Mouse (Mus musculus) MEL (cell line): Measurements from ENCODE around the gene Spp2. TPM values are rescaled to one million over a fixed set of nuclear protein-coding genes. Genes with fewer than 3 reads are reported as not detected.
"Not testable (repeated sequence)": the region's sequence is repeated elsewhere in the genome, so short reads cannot be mapped to it uniquely, and the experiment has no call there.

Experiments
- DNase-seq: peaks from one replicate; pipeline ENCODE4 v3.0.0; 2011; ENCODE audit warnings: low read depth, low spot score
- H3K27ac ChIP-seq: 2 replicates; pipeline ENCODE4 v1.5.1; 2012; ENCODE audit warnings: low read depth, mild to moderate bottlenecking, control low read depth, low read length, moderate library complexity; ENCODE audit not compliant: control insufficient read depth
- H3K27me3 ChIP-seq, 2 experiments: fragments of 150-350 bp in 1 of 2; sonication (generic) in 1 of 2; 2 replicates each; pipeline ENCODE4 v1.6.1; 2012; ENCODE audit warnings: low read length in 2 of 2, mild to moderate bottlenecking in 2 of 2, improper control_type of control experiment in 1 of 2, moderate library complexity in 1 of 2; ENCODE audit not compliant: insufficient read depth in 2 of 2, control insufficient read depth in 1 of 2
- H3K36me3 ChIP-seq, 2 experiments: 2 replicates each; pipeline ENCODE4 v1.6.1; 2012 to 2014; ENCODE audit warnings: low read length in 2 of 2, improper control_type of control experiment in 1 of 2, inconsistent platforms in 1 of 2, mild to moderate bottlenecking in 1 of 2; ENCODE audit not compliant: insufficient read depth in 2 of 2, control insufficient read depth in 1 of 2
- H3K4me1 ChIP-seq, 2 experiments: fragments of 150-350 bp in 1 of 2; sonication (generic) in 1 of 2; 2 replicates each; pipeline ENCODE4 v1.6.1; 2012; ENCODE audit warnings: low read length in 2 of 2, improper control_type of control experiment in 1 of 2, mild to moderate bottlenecking in 1 of 2; ENCODE audit not compliant: insufficient read depth in 2 of 2, control insufficient read depth in 1 of 2
- H3K4me3 ChIP-seq, 2 experiments: fragments of 150-350 bp in 1 of 2; sonication (generic) in 1 of 2; 2 replicates each; pipeline ENCODE4 v1.5.1; 2012; ENCODE audit warnings: low read depth in 2 of 2, low read length in 2 of 2, mild to moderate bottlenecking in 2 of 2, moderate library complexity in 2 of 2, control low read depth in 1 of 2, improper control_type of control experiment in 1 of 2; ENCODE audit not compliant: control insufficient read depth in 1 of 2, insufficient read depth in 1 of 2
- H3K79me2 ChIP-seq: 2 replicates; pipeline ENCODE4 v1.6.1; 2012; ENCODE audit warnings: mild to moderate bottlenecking, low read length, moderate library complexity; ENCODE audit not compliant: control insufficient read depth, poor library complexity, insufficient read depth
- H3K9ac ChIP-seq: 2 replicates; pipeline ENCODE4 v1.6.1; 2012; ENCODE audit warnings: low read depth, mild to moderate bottlenecking, control low read depth, low read length, moderate library complexity; ENCODE audit not compliant: control insufficient read depth, poor library complexity, severe bottlenecking
- H3K9me3 ChIP-seq: fragments of 150-350 bp; sonication (generic); replicated peaks from 2 replicates; pipeline ENCODE4 v1.6.1; 2012; ENCODE audit warnings: mild to moderate bottlenecking, low read length, improper control_type of control experiment, moderate library complexity; ENCODE audit not compliant: insufficient read depth
- E2F4 ChIP-seq: IDR thresholded peaks from 2 replicates; pipeline ENCODE4 v1.6.1; 2011; ENCODE audit warnings: low read depth, low read length, improper control_type of control experiment, borderline replicate concordance
- EP300 ChIP-seq, 2 experiments: IDR thresholded peaks; 2 replicates each; pipeline ENCODE4 v1.6.1; 2011; ENCODE audit warnings: improper control_type of control experiment in 2 of 2, low read length in 2 of 2, low read depth in 1 of 2, mild to moderate bottlenecking in 1 of 2
- ETS1 ChIP-seq: IDR thresholded peaks from 2 replicates; pipeline ENCODE4 v1.6.1; 2012; ENCODE audit warnings: low read depth, mild to moderate bottlenecking, inconsistent platforms, low read length, improper control_type of control experiment, moderate library complexity
- GATA1 ChIP-seq: IDR thresholded peaks from 2 replicates; pipeline ENCODE4 v1.6.1; 2011; ENCODE audit warnings: low read depth, low read length, improper control_type of control experiment
- MXI1 ChIP-seq: IDR thresholded peaks from 2 replicates; pipeline ENCODE4 v1.6.1; 2011; ENCODE audit warnings: mild to moderate bottlenecking, low read depth, low read length, improper control_type of control experiment
- POLR2A ChIP-seq, 2 experiments: IDR thresholded peaks; 2 replicates each; pipeline ENCODE4 v1.6.1; 2011 to 2012; ENCODE audit warnings: low read length in 2 of 2, mild to moderate bottlenecking in 2 of 2, control low read depth in 1 of 2, improper control_type of control experiment in 1 of 2, low read depth in 1 of 2, moderate library complexity in 1 of 2; ENCODE audit not compliant: control insufficient read depth in 1 of 2, insufficient read depth in 1 of 2, poor library complexity in 1 of 2
- SIN3A ChIP-seq: IDR thresholded peaks from 2 replicates; pipeline ENCODE4 v1.6.1; 2012; ENCODE audit warnings: low read length, improper control_type of control experiment, inconsistent platforms
- SMC3 ChIP-seq: IDR thresholded peaks from 2 replicates; pipeline ENCODE4 v1.6.1; 2011; ENCODE audit warnings: low read depth, low read length, improper control_type of control experiment
- TAL1 ChIP-seq: IDR thresholded peaks from 2 replicates; pipeline ENCODE4 v1.6.1; 2012; ENCODE audit warnings: mild to moderate bottlenecking, inconsistent platforms, low read length, moderate library complexity, mixed read lengths
- TBP ChIP-seq: IDR thresholded peaks from 2 replicates; pipeline ENCODE4 v1.8.0; 2011; ENCODE audit warnings: low read depth, low read length, improper control_type of control experiment
- polyA plus RNA-seq, 2 experiments: library from polyadenylated mRNA; stranded (reverse) in 1 of 2; unstranded in 1 of 2; fragments of >175 nt in 1 of 2; fragments of >200 nt in 1 of 2; gene quantifications; 2 replicates each; pipeline versions ENCODE4 v1.2.1 to v1.2.4; 2012; ENCODE audit warnings: low replicate concordance in 2 of 2, low read depth in 1 of 2; ENCODE audit not compliant: insufficient read length in 2 of 2, insufficient read depth in 1 of 2, missing spikeins in 1 of 2
- total RNA-seq: library from RNA; depleted of rRNA; stranded (reverse); fragments of 300-350 nt; gene quantifications from 2 replicates; pipeline ENCODE4 v1.2.3, GENCODE M21; 2012

The Spp2 gene
- total and polyA plus RNA-seq, 3 experiments, result not detected

DNA sequence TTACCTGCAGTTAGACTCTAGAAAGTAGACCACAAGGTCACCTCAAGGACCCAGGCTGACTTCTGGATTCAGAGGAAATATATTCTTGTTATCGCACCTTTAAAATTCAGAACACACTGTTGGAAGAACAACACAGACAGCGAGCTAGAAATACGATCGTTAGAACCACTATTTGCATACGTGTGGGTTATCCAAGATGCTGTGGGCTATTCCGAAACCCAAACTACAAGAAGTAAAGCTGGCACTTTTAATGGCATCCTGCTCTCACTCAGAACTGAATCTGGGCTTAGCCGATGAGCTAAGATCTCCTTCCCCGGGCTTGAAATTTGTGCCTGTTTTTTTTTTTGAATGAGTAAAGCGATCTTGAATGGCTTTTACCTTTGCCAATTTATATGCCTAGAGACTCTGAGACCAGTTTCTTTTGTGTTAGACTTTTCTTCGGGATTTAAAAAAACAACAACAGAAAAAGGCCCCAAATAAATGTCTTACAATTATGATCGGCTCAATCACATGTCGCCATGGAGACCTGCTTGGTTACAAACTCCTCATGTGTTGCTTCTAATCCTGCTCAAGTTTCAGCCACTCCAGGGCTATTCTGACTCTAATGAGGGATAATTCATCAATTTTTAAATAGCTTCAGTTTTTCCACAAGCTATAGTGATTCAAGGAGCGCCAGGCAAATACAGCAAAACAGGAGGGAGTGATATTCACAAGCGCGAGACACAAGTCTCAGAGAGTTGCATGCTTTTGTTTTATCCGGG, 39.7 kb downstream of the Spp2 start:
- no peaks in the 10 kb centered on the region for H3K79me2 ChIP-seq
- TF ChIP-seq POLR2A (IDR thresholded peaks at IDR 0.05; ENCODE audit: control insufficient read depth in 1 of 2, insufficient read depth in 1 of 2, low read depth in 1 of 2, low read length in 2 of 2, poor library complexity in 1 of 2), result no peak
- TF ChIP-seq SMC3, result no peak
- 0 out of 2 replicates have a peak, but pooled peaks have one; percentile 21 for TF ChIP-seq SIN3A
- TF ChIP-seq, all 39 proteins: peak for 1
- Histone ChIP-seq H3K36me3 (0 out of 4 replicates have a peak, but pooled peaks cover 0 to 2% of the 10 kb centered on the region in 2 experiments), H3K4me3 (peak overlapping the region; percentile 55 to 59), H3K9me3 (no peaks in the 10 kb centered on the region), H3K9ac (peak overlapping the region; percentile 42; the same call in 1 of the 2 replicates), H3K27me3 (no peaks in the 10 kb centered on the region), H3K27ac (no peak overlapping the region), H3K4me1 (peaks cover 2 to 4% of the 10 kb centered on the region in 2 experiments; a peak in 1 of 4 replicates)
- DNase-seq, result peak; percentile 42

DNA sequence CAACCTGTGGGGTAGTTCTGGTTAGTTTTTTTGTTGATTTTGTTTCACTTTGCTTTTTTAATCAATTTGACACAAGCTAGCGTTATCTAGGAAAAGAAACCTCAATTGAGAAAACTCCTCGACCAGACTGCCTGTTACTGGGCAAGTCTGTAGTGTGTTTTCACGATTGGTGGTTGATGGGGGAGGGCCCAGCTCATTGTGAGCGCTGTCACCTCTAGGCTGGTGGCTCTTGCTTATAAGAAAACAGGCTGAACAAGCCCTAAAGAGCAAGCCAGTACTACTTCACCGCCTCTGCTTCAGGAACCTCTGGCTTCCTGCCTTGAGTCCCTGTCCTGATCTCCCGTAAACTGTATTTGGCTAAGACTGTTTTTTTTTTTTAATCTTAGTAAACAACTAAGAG, 40.7 kb downstream of the Spp2 start:
- H3K27ac ChIP-seq, result no peak overlapping the region
- H3K4me1 ChIP-seq, result peaks cover 2 to 4% of the 10 kb centered on the region in 2 experiments; a peak in 1 of 4 replicates
- no peaks in the 10 kb centered on the region for H3K9me3 ChIP-seq
- H3K4me3 ChIP-seq, result peak overlapping the region; percentile 50 to 55
- 0 out of 4 replicates have a peak, but pooled peaks cover 0 to 2% of the 10 kb centered on the region in 2 experiments for H3K36me3 ChIP-seq
- no peaks in the 10 kb centered on the region for H3K27me3 ChIP-seq
- TF ChIP-seq GATA1, result peak; percentile 45; the same call in 1 of the 2 replicates
- no peak for TF ChIP-seq E2F4
- TF ChIP-seq ETS1, result peak; percentile 31; the same call in 1 of the 2 replicates
- TF ChIP-seq EP300 (IDR thresholded peaks at IDR 0.05; ENCODE audit: low read depth in 1 of 2, low read length in 2 of 2), result peak in 1 of 2 experiments; percentile 34; a peak in 2 of 4 replicates
- peak; percentile 33 for TF ChIP-seq SIN3A
- peak; percentile 39; the same call in 1 of the 2 replicates for TF ChIP-seq MXI1
- no peak for TF ChIP-seq TAL1
- peak; percentile 85 for DNase-seq
- H3K9ac ChIP-seq, result peak overlapping the region; percentile 31; the same call in 1 of the 2 replicates
- no peaks in the 10 kb centered on the region for H3K79me2 ChIP-seq

DNA sequence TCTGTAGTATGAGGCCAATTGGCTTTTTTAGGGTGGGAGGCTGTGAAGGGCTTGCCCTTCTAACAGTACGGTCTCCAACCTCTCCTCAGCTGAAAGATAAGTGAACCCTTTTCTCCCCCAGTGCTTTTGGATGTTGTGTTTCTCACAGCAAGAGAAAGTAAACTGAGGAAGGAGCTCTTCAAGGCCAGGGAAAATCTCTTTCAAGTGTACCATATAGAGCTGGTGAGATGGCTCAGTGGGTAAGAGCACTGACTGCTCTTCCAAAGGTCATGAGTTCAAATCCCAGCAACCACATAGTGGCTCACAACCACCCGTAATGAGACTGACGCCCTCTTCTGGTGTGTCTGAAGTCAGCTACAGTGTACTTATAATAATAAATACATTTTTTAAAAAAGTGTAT, 41.3 kb downstream of the Spp2 start:
- H3K4me1 ChIP-seq, H3K36me3 ChIP-seq, H3K79me2 ChIP-seq, H3K27me3 ChIP-seq, H3K9me3 ChIP-seq, H3K27ac ChIP-seq: not testable (repeated sequence)
- peak; percentile 93 for TF ChIP-seq TBP
- TF ChIP-seq, all 39 proteins: peak for 1; not testable (repeated sequence) for 38
- 0 out of 4 replicates have a peak overlapping the region, but pooled peaks of 1 of the 2 experiments have one; percentile 13 for H3K4me3 ChIP-seq
- DNase-seq, result peak; percentile 31
- not testable (repeated sequence) for H3K9ac ChIP-seq
